Mouse (Mus musculus) spleen, adult 2 months (tissue): ENCODE results near the gene Ccdc154. TPM values are rescaled to one million over a fixed set of nuclear protein-coding genes. Genes with fewer than 3 reads are reported as not detected.

Experiments used
- DNase-seq, 2 experiments: peaks; one replicate each; pipeline versions ENCODE4 v3.0.0 to v3.0.0-alpha.2; 2012 to 2021; ENCODE audit warnings: low spot score in 2 of 2, low read depth in 1 of 2
- H3K27ac ChIP-seq: fragments of 200-500 bp; 2 replicates; pipeline ENCODE4 v1.5.1; 2012; ENCODE audit warnings: low read length, inconsistent platforms; ENCODE audit not compliant: insufficient read depth
- H3K27me3 ChIP-seq: fragments of 200-500 bp; 2 replicates; pipeline ENCODE4 v1.6.1; 2012; ENCODE audit warnings: mild to moderate bottlenecking, moderate library complexity, low read length, inconsistent platforms; ENCODE audit not compliant: control insufficient read depth, insufficient read depth
- H3K36me3 ChIP-seq: fragments of 200-500 bp; 2 replicates; pipeline ENCODE4 v1.6.1; 2012; ENCODE audit warnings: mild to moderate bottlenecking, low read length, inconsistent platforms; ENCODE audit not compliant: control insufficient read depth, insufficient read depth
- H3K4me1 ChIP-seq: fragments of 200-500 bp; 2 replicates; pipeline ENCODE4 v1.6.1; 2011; ENCODE audit warnings: inconsistent platforms; ENCODE audit not compliant: control insufficient read depth, insufficient read depth, insufficient read length
- H3K4me3 ChIP-seq: fragments of 200-500 bp; 2 replicates; pipeline ENCODE4 v1.5.1; 2011; ENCODE audit warnings: mild to moderate bottlenecking, inconsistent platforms; ENCODE audit not compliant: insufficient read depth, insufficient read length; ENCODE audit errors: extremely low read depth
- CTCF ChIP-seq: fragments of 200-500 bp; IDR thresholded peaks from 2 replicates; pipeline ENCODE4 v1.5.1; 2011; ENCODE audit warnings: mild to moderate bottlenecking, inconsistent platforms; ENCODE audit not compliant: insufficient read depth, insufficient read length, insufficient replicate concordance; ENCODE audit errors: extremely low read depth
- POLR2A ChIP-seq: fragments of 200-500 bp; IDR thresholded peaks from 2 replicates; pipeline ENCODE4 v1.6.1; 2011; ENCODE audit warnings: low read depth, low read length, inconsistent platforms
- WGBS: fragments of 180-500 bp; shearing (Covaris S2); methylation state at CpG from one replicate; pipeline ENCODE4 v1.1.7; 2018; 5-methylcytosine and 5-hydroxymethylcytosine counted together
- polyA plus RNA-seq: library from polyadenylated mRNA; depleted of rRNA; stranded (reverse); fragments of >200 nt; gene quantifications from 2 replicates; pipeline ENCODE4 v1.2.3, GENCODE M21; 2012

Ccdc154 gene
- polyA plus RNA-seq, 1 experiment = not detected

DNA sequence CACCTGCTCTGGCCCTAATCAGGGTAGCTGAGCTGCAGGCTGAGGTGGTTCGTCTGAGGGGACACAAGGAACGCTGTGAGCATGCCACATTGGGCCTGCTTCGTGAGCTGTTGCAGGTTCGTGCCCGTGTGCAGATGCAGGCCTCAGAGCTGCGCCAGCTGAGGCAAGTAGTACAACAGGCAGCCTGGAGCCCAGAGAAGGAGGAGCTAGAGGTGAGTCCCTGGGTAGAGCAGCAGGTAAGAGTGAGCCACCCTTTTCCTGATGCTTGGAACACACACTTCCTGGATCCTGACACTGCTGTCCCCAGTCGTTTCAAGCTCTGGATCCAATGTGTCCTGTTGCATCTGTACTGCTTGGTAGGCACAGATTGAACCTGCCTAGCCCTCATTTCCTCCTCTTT, 1.1 kb downstream of the Ccdc154 start:
- no peak for DNase-seq
- TF ChIP-seq CTCF (no peak), POLR2A (no peak)
- WGBS = 81% methylated on average over 7 of the region's 7 CpGs

DNA sequence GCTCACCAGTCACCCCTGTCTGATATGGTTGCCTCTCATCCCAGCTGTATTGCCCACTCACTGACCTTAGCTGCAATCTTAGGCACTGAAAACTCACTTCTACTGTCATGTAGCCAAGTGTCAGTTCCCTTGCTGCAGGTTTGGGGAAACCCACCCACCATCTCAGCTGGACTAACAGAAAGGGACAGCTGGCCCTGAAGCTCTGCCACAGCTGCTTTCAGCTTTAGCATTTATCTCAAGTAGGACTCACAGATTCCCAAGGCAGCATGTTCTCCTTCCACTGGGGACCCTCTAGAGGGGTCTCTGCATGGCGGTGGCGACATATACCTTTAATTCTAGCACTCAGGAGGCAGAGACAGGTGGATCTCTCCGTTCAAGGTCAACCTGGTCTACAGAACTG, 2.5 kb downstream of the Ccdc154 start:
- H3K27me3 ChIP-seq = no peaks in the 10 kb centered on the region
- H3K36me3 ChIP-seq = peaks cover 11% of the 10 kb centered on the region
- TF ChIP-seq CTCF (no peak), POLR2A (no peak)
- WGBS = 83% methylated on average over 3 of the region's 3 CpGs
- H3K4me3 ChIP-seq = no peak overlapping the region
- H3K4me1 ChIP-seq = no peaks in the 10 kb centered on the region
- no peak overlapping the region for H3K27ac ChIP-seq
- no peak for DNase-seq

More for the DNA sequence above, 1.1 kb downstream of the Ccdc154 start:
- Histone ChIP-seq H3K27me3 (no peaks in the 10 kb centered on the region), H3K27ac (no peak overlapping the region), H3K4me3 (no peak overlapping the region), H3K36me3 (peaks cover 18% of the 10 kb centered on the region), H3K4me1 (no peaks in the 10 kb centered on the region)

DNA sequence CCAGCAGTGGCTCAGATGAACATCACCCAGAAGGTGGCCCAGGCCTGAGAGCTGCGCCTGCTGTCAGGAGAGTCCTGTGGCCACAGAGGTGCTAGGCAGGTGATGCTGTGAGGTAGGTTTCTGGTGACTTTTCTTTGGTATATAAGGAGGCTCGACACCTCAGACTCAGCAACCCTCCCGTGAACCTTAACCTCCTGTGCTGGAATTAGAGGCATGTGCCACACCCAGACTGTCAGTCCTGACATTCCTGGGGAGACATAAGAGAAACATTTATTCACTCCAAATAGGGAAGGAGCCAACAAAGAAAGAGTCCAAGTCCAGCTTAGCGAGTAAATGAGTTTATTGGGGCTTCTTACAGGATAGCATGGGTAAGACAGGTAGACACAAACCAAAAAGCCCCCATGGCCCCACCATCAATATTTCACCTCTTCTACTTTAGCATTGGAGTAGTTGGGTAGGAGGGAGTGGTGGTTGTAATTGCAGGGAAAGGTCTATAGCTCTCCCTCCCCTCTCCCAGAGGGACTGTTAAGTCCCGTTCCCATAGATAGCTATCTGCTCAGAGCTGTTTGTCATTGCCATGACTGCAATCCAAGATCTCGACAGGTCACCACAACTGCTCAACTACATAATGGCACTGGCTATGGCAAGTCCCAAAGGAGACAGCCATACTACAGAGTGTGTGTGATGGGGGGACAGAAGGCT, 3.9 kb downstream of the Ccdc154 start:
- no peak for DNase-seq
- H3K4me3 ChIP-seq = no peak overlapping the region
- no peaks in the 10 kb centered on the region for H3K4me1 ChIP-seq
- H3K27me3 ChIP-seq = no peaks in the 10 kb centered on the region
- 0 out of 2 replicates have a peak, but pooled peaks cover 1% of the 10 kb centered on the region for H3K36me3 ChIP-seq
- 58% methylated on average over 6 of the region's 6 CpGs for WGBS
- TF ChIP-seq CTCF (no peak), POLR2A (no peak)
- H3K27ac ChIP-seq = no peak overlapping the region

DNA sequence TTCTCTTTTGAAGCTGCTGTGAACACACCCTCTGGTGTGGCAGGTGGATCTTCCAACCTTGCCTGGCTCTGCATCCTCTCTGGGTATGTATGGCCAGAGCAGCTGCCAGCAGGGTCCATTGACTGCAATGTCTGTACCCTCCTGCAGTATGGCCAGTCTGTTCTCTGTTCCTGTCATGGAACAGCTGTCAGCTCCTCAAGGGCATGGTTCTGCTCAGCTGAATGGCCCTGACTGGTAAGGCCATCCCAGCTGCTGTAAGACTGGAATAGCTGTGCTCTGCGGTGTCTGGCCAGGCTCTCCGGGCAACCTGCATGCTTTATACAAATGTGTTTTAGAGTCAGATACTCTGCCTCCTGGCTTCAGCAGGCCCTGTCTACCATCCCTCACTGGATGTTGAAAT, 7.4 kb downstream of the Ccdc154 start:
- WGBS = 87% methylated on average over 2 of the region's 2 CpGs
- Histone ChIP-seq H3K4me1 (no peaks in the 10 kb centered on the region), H3K27me3 (no peaks in the 10 kb centered on the region), H3K27ac (no peak overlapping the region), H3K4me3 (no peak overlapping the region), H3K36me3 (no peaks in the 10 kb centered on the region)
- DNase-seq = no peak
- TF ChIP-seq CTCF (no peak), POLR2A (no peak)

DNA sequence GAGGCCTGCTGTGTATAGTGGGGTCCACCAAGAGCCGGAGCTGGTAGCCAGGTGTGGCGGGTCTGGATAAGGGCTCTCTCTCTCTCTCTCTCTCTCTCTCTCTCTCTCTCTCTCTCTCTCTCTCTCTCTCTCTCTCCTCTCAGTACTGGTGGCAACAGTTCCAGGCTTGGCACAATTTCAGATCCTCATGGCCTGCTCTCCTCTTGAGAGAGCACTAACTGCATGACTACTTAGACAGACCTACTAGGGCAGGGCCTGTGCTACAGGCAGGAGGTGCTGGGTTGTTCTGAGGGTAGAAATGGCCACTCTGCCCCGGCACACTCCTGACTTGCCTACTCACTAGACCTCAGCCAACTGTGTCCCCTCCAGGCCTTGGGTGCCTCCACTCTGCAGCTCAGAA, 10.3 kb downstream of the Ccdc154 start:
- Histone ChIP-seq H3K4me1 (no peaks in the 10 kb centered on the region), H3K36me3 (no peaks in the 10 kb centered on the region), H3K27ac (no peak overlapping the region), H3K4me3 (no peak overlapping the region), H3K27me3 (no peaks in the 10 kb centered on the region)
- 77% methylated on average over 3 of the region's 3 CpGs for WGBS
- no peak for DNase-seq
- no peak for TF ChIP-seq POLR2A
- no peak for TF ChIP-seq CTCF

DNA sequence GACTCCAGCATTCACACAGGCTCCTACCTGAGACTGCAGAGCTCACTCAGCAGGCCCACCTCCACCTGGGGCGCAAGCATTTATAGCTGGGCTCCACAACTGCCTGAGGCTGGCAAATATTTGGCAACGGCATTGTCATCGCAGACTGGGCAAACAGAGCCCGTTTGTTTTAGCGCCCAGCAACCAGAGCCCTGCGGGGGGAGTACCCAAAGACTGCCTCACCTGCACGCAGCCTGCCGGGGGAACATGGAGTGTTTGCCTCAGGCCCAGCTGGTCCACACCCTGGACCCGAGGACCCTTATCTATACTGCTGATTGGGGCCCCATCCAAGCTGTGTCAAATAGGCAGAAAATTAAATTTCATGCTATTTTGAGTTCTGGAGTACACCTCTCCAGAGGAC, 13.2 kb downstream of the Ccdc154 start, which contains the start of gene Gm38655:
TSS of gene Gm38655 (minus strand) at position 61 of the 400 bp plus-strand sequence.
- no peak for DNase-seq
- WGBS = 81% methylated on average over 9 of the region's 9 CpGs
- no peak within 1 kb of the TSS for H3K27ac ChIP-seq
- H3K27me3 ChIP-seq = no peaks in the 10 kb centered on the region
- no peaks in the 10 kb centered on the region for H3K36me3 ChIP-seq
- H3K4me3 ChIP-seq = no peak within 1 kb of the TSS
- TF ChIP-seq POLR2A = no peak
- no peak for TF ChIP-seq CTCF
- H3K4me1 ChIP-seq = no peaks in the 10 kb centered on the region

DNA sequence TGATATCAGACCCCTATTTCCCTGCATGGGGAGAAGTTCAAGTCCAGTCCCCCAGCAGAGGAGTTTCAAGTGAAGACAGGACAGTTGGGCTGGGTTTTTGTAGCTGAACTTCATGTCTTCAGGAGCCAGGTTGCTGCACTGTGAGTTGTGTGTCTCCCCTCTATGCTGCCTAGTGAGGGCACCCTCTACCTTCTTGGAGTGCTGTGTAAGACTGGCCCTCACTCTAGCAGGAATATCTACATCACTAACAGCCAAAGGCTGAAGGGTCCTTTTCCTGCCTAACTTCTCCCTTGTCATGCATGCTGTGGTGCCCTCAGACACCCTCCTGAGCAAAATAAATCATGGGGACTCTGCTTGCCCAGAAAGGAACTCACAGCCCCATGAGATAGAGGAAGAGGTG, 21.0 kb downstream of the Ccdc154 start:
- Histone ChIP-seq H3K27me3 (no peaks in the 10 kb centered on the region), H3K4me1 (peaks cover 7% of the 10 kb centered on the region; the same call in 1 of the 2 replicates), H3K4me3 (no peak overlapping the region), H3K36me3 (no peaks in the 10 kb centered on the region), H3K27ac (no peak overlapping the region)
- no peak for TF ChIP-seq POLR2A
- TF ChIP-seq CTCF = no peak
- no peak for DNase-seq
